Mouse (Mus musculus) myocyte (in vitro differentiated cells): ENCODE measurements at regions not wholly inside any gene's neighbourhood (a gene's known extent, or its start where the extent isn't known, plus 50 kb on each side); places are given as distances from the start of the nearest gene placed in this dataset.

ENCODE experiments used
- CEBPB ChIP-seq: IDR thresholded peaks from 2 replicates; pipeline ENCODE4 v1.6.1; 2011; ENCODE audit warnings: mild to moderate bottlenecking, moderate library complexity; ENCODE audit not compliant: poor library complexity, insufficient read depth, severe bottlenecking
- E2F4 ChIP-seq: IDR thresholded peaks from one replicate; pipeline ENCODE4 v1.6.1; 2011; ENCODE audit warnings: mild to moderate bottlenecking, control low read depth, moderate library complexity; ENCODE audit not compliant: insufficient read depth
- POLR2A ChIP-seq: IDR thresholded peaks from one replicate; pipeline ENCODE4 v1.6.1; 2011; ENCODE audit warnings: low read depth, mild to moderate bottlenecking, control low read depth, moderate library complexity; ENCODE audit not compliant: insufficient read length
- REST ChIP-seq: IDR thresholded peaks from one replicate; pipeline ENCODE4 v1.6.1; 2011; ENCODE audit warnings: mild to moderate bottlenecking, control low read depth, moderate library complexity; ENCODE audit not compliant: insufficient read depth, insufficient read length

GRCm38 (mm10) chr13:118244680-118245079 lies 141.8 kb upstream of the B430218F22Rik start:
- TF ChIP-seq CEBPB: no peak
- TF ChIP-seq POLR2A: no peak
- TF ChIP-seq REST: no peak
- TF ChIP-seq E2F4: no peak
